Mouse (Mus musculus): ENCODE measurements around the gene Gm26920.

DNA sequence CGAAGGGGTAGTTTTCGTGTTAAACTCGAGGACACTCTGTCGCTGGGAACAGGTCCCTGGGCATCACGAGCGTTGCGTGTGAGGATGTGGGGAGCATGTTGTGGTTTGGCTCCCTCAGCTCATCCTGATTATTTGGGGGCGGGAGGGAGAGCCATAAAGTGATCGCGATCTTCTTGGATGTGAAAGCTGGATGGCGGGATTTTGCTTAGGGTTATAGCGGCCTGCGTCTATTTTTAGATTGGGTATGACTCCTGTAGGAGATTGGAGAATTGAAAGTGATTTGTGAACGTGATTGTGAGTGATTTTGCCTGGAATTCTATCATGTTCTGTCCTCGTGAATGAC is 31.9 kb upstream of the Gm26920 start:
- no peak for TF ChIP-seq CTCF (IDR thresholded peaks at IDR 0.05; ENCODE audit: borderline replicate concordance, extremely low read depth, insufficient read depth, insufficient read length)
- TF ChIP-seq POLR2A (IDR thresholded peaks at IDR 0.05; ENCODE audit: borderline replicate concordance, extremely low read depth, insufficient read depth, insufficient read length, poor library complexity, severe bottlenecking): no peak
